Mouse (Mus musculus) right cerebral cortex, postnatal 4 days (tissue): ENCODE results near the gene Adra2a.

Source experiments
- DNase-seq: peaks from one replicate; pipeline ENCODE4 v3.0.0-alpha.2; 2022

Adra2a gene

GRCm38 (mm10) chr19:54081303-54081702 is 37.4 kb downstream of the Adra2a start:
- DNase-seq: no peak

DNA sequence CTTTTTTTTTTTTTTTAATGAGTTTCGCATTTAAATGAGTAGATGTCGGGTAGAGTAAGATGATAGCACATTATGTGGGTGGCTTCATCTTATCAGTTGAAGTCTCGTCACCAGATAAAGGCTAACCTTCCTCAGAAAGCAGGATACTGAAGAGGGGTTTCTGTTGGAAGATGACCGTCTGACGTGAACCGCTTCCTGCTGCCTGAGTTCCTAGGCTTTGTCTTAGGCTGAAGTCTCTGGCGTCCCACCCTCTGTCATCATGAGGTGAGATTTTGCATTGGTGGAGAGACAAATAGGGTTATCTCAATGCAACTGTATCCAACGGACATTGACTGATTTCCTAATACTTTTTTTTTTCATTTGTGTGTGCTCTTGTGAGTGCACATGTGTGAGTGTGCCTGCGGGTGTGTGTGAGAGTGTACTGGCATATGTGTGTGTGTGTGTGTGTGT is 37.8 kb downstream of the Adra2a start:
- no peak for DNase-seq

DNA sequence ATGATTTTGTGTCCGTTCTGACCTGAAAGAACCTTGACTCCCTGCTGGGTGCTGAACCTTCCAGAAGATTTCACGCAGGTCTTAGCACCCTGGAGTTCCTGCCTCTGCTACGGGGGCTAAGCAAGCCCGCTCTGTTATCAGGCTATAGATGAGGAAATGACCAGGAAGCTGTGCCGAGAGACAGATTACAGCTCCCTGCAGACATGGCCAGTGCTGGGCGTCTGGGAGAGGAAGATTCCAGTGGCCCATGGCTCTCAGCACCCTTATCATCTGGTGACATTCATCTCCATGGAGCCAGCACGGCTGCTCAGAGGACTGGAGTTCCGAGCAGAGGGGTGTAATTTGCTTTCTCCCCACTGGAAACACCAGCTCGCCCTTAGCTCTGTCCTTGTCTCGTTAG is 43.4 kb downstream of the Adra2a start:
- no peak for DNase-seq

- DNase-seq: no peak
Measured at GRCm38 (mm10) chr19:54093599-54093998, 49.6 kb downstream of the Adra2a start.

DNA sequence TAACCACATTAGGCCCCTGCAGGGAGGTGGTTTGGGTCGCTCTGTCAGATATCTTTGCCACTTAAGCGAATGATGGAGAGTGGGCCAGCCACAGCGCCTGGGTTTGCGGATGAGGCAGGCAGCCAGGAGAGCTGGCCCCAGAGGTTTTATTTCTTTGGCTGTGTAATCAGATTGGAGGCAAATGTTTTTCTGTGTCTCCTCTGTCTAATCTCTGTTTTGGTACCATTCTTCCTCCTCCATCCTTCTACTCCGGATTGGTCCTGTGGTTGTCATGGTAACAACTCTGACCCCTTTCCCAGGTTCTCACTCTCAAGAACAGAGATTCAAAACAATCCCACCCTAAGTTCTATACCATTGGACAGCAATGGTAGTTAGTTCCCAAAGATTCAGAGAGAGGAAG is 51.8 kb downstream of the Adra2a start:
- no peak for DNase-seq

GRCm38 (mm10) chr19:54098367-54098766 is 54.4 kb downstream of the Adra2a start:
- no peak for DNase-seq
